Mouse (Mus musculus) frontal cortex, postnatal 14 days (tissue): ENCODE measurements around the gene Tmem26.
A peak's percentile ranks its signal among the peaks of the same experiment; 100 is the strongest.
"Not testable (repeated sequence)": the region's sequence is repeated elsewhere in the genome, so short reads cannot be mapped to it uniquely, and the experiment has no call there.

Source experiments
- DNase-seq, 2 experiments: peaks; one replicate each; pipeline ENCODE4 v3.0.0; 2022; ENCODE audit warnings: low spot score in 2 of 2

Gene Tmem26

DNA sequence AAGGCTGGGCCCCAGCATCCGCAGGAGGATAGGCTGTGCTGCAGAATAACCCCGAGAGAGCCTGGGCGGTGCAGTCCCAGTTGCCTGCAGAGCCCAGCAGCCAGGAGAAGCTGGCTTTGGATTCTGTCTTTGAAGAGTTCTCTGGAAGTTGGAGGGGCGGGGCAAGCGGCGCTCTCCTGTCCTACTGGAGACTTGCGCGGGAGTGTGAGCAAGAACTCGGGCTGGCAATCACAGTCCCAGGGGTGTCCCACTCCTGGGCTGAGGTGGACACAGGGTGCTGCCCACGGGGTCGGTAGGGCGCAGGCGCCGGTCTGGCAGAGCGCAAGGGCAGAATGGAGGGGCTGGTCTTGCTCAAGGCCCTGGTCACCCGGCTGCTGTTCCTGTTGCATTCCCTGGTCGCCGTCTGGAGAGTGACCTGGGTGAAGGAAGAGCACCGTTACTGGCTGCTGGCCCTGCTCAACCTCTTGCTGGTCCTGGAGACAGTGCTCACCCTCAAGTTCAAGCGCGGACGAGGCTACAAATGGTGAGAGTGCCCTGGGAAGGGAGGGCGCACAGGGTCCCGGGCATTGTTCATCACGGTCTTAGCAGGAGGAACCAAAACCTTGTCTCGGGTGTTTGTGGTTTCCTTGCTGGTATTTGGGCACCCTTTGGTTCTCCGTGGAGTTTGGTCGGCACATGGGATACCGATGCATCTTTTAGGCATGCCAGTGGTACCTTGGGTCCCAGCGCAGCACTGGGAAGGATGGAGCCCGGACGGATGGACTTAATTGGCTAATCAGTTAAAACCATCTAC, at the start of gene Tmem26:
Tmem26 (plus strand) TSS at position 79 of the 793 bp plus-strand sequence.
- DNase-seq = peak in 1 of 2 experiments; percentile 4

- DNase-seq = no peak
These were observed 44.8 kb upstream of the Tmem26 start for GRCm38 (mm10) chr10:68678678-68679077.

- no peak for DNase-seq
These were observed 42.2 kb upstream of the Tmem26 start for GRCm38 (mm10) chr10:68681233-68681632.

DNA sequence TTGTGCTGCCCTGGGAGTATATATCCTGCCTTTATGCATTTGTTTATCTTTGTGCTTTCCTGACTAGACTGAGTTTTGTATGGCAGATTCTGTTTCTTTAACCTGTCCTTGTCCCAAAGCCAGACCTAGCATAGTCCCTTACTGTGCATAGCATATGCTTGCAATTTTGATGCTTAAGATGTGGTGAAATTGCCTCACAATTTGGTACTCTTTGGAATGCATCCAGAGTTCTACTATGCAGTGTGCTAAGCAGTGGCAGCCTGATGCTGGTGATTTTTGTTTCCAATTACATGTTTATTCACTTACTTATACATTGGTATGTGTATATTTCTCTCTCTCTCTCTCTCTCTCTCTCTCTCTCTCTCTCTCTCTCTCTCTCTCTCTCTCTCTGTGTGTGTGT, 37.9 kb upstream of the Tmem26 start:
- DNase-seq = no peak

GRCm38 (mm10) chr10:68691116-68691515, 32.3 kb upstream of the Tmem26 start:
- no peak for DNase-seq

GRCm38 (mm10) chr10:68692401-68692800, 31.0 kb upstream of the Tmem26 start:
- DNase-seq = no peak

- no peak for DNase-seq
These were observed 27.6 kb upstream of the Tmem26 start for GRCm38 (mm10) chr10:68695760-68696336.

GRCm38 (mm10) chr10:68704268-68704667, 19.2 kb upstream of the Tmem26 start:
- DNase-seq = no peak

DNA sequence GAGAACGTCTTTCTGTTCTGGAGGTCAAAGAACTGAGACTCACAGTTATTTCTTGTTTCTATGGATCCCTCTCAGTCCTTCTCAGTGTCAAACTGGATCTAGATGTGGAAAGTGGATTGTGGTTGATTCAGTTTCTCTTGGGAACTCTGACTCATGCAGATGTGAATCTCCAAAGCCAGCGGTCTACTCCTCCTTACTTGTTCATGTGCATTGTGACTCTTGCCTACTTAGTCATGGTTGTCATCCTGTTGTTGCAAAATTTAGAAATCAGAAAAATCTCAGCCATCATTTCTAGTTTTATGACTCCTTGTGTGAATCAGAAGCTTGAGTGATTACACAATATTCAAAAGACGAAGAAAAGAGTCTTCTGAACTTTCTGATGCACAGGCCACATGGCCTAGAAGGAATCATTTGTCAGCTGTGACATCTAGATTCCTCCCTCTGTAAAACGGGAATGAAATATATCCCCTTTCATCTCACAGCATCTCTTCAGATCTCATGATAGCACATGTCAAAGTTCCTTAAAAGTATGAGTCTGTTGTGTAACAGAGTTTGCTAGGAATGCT, 17.9 kb upstream of the Tmem26 start:
- DNase-seq = no peak

DNA sequence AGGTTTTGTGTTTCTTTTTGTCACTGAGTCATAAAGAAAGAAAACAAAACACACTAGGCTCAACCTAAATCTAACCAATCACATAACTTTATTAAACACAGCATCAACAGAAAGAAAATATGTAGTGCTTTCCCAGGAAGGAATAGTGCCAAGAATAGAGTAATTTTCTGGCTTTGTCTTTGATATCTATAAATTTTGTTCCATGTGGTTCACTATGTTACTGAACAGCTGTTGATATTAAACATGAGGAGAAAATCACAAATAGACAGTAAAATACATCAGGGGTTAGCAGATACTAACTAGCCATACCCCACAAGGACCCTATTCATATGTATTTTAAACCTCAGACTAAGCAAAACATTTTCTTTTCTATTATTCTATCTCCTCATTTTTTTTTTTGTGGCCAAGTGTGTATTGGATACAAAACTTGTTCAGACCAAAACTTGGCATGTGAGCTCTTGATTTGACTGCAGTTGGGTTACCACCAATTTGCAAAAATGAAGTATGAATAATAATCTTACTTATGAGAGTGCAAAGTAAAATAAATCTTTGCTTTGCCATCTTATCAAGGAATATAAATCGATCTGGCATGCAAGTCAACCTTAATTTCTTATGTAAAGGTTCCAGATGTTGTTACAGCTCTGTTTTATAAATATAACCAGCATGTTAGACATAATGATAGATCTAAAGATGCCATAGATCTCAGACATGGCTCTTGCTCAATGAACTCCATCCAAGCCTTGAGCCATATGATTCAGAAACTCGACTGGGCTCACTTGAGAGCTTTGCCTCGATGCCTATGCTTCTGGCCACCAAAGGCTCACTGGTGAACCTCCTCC, 16.2 kb upstream of the Tmem26 start:
- DNase-seq = no peak

DNA sequence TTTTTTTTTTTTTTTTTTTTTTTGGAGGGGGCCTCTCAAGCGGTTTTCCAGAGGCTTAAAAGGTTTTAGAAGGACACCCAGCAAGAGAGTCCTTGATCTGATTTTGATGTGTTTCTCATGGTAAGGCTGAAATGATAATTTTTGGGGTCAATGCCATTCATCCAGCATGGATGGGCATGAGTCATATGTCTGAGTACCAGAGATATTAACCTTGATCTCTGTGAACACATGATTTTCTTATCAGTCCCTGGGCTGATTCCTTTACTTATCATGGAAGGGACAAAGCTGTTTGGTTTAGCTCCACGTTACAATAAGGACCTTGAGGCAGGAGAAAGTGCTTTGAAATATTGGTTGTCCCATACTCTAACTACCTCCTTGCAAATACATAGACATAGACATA, 10.5 kb upstream of the Tmem26 start:
- no peak for DNase-seq

- no peak for DNase-seq
These were observed 9.1 kb upstream of the Tmem26 start for GRCm38 (mm10) chr10:68714302-68714701.

DNA sequence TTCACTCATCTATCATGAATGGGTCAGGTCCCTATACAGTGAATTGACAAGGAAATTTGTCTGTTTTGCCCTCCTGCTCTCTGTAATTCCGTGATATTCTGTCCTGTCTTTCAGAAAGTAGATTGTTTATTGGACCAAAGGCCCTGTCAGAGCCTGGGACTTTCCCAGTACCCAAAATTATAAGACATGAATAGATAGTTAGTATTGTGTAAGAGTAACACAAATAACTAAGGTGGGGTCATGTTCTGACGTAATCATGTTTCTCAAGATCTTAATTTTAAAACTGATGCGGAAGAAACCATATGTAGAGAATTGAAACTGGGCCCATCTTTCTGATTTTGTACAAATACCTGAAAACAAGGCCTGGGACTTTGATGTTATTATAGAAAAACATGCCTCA, 8.1 kb upstream of the Tmem26 start:
- DNase-seq = no peak

DNA sequence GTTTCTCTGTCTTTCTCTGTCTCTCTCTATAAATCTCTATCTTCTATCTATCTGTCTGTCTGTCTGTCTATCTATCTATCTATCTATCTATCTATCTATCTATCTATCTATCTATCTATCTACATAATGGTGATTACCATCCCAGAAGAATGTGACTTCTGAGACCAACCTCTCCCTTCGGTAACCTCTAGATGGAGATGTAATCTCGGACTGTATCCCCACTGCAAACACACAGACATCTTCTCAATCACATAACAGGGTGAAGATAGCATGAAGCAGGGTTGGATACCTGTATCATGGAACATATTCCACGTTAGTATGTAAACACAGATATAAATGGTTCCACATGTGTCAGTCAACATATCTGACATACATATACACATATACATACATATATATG, 5.1 kb upstream of the Tmem26 start:
- no peak for DNase-seq

DNA sequence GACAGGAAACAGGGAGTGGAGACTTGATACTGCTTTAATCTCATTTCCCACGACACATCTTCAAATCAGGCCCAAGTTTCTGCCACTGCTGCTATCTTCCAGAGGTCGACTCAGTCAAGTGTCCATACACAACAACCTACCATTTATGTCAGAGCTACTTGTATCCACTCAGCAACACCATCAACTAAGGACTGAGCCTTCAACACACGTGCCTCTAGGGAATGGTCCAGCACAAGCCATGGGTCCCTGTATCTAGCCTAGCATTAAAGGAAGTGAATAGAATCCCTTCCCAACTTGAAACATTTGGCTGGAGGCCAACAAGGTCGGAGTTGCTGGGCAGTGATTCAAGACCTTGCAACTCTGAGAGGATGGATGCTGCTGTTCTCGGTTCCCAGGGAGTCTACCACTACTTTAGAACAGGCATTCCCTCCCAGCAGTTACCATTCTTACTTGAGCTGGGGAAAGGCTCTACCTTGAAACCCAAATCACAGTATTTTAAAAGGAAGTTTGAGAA, 2.5 kb upstream of the Tmem26 start:
- DNase-seq = no peak

GRCm38 (mm10) chr10:68723015-68723414, 431 bp upstream of the Tmem26 start:
- no peak for DNase-seq

DNA sequence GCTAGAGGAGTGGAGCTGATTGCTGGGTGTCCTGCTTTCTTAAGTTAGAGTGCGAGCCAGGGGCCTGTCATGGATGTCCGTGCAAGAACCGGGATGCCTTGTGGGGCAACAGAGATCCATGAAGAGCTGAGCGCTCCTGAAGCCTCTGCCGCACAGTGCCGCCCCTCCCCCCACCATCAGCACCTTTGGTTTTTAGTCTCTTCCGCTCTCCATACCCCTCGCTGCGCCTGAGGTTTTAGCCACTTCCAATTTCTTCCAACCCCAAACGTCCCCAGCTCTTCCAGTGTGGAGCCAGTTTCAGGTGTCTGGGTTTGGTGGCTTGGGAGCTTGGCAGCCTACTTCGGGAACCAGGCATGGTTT, 895 bp downstream of the Tmem26 start:
- peak in 1 of 2 experiments; percentile 7 for DNase-seq

- DNase-seq = peak in 1 of 2 experiments; percentile 3
These were observed 4.0 kb downstream of the Tmem26 start for GRCm38 (mm10) chr10:68727464-68727863.

GRCm38 (mm10) chr10:68735621-68736020, 12.2 kb downstream of the Tmem26 start:
- no peak for DNase-seq

DNA sequence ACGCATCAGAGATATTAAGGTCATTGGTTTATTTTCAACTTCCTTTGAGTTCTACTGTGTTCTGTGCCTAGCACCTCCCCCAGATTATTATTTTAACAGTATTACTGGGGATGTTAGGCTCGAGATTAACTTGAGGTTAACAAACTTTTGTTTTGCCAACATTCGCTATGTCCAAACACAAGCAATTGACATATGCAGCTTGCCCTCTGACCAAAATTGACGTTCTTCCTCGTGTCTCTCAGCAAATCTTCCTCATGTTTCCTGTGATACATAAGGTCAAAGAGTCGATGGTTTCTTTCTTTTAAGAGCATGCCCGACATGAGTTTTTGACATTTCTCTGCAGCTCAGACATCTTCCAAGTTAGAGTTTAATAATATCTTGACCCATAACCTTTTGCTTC, 13.9 kb downstream of the Tmem26 start:
- no peak for DNase-seq

- DNase-seq = not testable (repeated sequence)
These were observed 15.5 kb downstream of the Tmem26 start for GRCm38 (mm10) chr10:68738981-68739380.

DNA sequence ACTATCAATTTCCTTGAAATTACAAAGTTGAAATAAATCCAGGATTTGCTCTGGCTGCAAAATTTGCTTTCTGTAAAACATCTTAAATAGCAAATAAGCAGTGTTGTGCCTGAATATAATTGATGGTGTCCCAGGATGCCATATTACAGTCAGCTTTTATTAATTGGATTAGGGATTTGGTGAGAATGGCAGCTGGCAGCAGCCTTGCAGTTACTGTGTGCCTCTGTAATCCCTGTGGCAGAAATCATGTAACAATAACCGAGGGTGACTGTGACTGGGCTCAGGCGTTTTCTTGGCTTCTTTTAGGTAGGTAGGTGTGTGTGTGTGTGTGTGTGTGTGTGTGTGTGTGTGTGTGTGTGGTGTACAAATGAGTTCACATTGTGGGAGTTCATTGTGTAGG, 16.8 kb downstream of the Tmem26 start:
- DNase-seq = no peak
